In the genomic region with DNA sequence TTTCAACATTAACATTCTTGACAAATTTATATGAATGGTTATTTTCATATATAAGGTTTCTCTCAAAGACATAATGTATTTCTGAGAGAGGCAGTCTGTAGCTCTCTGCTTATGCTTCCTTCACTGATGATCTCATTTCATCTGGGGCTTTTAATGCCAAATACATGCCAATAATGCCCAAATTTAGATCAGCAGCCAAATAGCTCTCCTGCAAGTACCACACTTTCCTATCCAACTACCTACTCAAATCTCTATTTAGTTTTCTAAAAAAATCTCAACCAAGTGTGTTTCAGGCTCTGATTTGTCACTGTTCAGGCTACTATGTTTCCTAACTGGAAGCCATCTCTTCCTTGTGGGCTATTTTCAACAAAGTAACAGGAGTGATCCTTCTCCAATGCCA, we compare ENCODE assay signal across 18 mouse cellular contexts.
DNase-seq lines count a peak whose midpoint lies in the region.
"Had no signal": no experiment of that assay in that cellular context is flagged by ENCODE, and none has a peak within 500 bp of the region (broad histone marks: within the 10 kb centered on the region; RNA-seq: fewer than 3 reads in every experiment).

No protein-coding gene starts in this region.

- intact Hi-C loops in left cerebral cortex, postnatal 36 days (cut with DNase I), result no loop called here

- peak; percentile 29 to 48 for DNase-seq in frontal cortex, adult 2 months (ENCODE audit: extremely low spot score in 1 of 2, low spot score in 1 of 2)
- no peak for DNase-seq in frontal cortex, postnatal 25 days (ENCODE audit: low spot score in 2 of 2)
- DNase-seq in left cerebral cortex, adult 9 months (ENCODE audit: low spot score in 2 of 2), result peak; percentile 15 to 42
- no peak for DNase-seq in left cerebral cortex, postnatal 36 days (ENCODE audit: low spot score in 2 of 2)
- DNase-seq in right cerebral cortex, adult 18-20 months, result peak; percentile 8
- DNase-seq in right cerebral cortex, postnatal 14 days, result no peak
- DNase-seq in telencephalon, adult 2 months (ENCODE audit: low read depth, low spot score), result peak; percentile 75
- DNase-seq in adrenal gland, postnatal 25 days, result no peak
- DNase-seq: adrenal gland, adult 2 months; adrenal gland, postnatal 10 days; adrenal gland, postnatal 36 days; cerebellum, adult 11 months; cerebellum, adult 18-20 months; cerebellum, adult 8-10 months; cerebellum, adult 9-11 months; cerebellum, postnatal 14 days; cerebellum, postnatal 36 days; embryo, embryonic 11 days had no signal

Comparison
In these comparisons a context has a peak if more than half of its experiments do, and no peak if none do; other contexts are left out.
1. DNase-seq: peak in frontal cortex, adult 2 months (2 of 2), left cerebral cortex, adult 9 months (2 of 2), right cerebral cortex, adult 18-20 months (single experiment) and telencephalon, adult 2 months (single experiment); none in frontal cortex, postnatal 25 days (0 of 2), left cerebral cortex, postnatal 36 days (0 of 2), right cerebral cortex, postnatal 14 days (single experiment) and adrenal gland, postnatal 25 days (single experiment).